Mouse (Mus musculus) inflammation-experienced regulatory T-cells, adult 16 weeks (primary cell): ENCODE data around the gene Reg3b. TPM values are rescaled to one million over a fixed set of nuclear protein-coding genes. Genes with fewer than 3 reads are reported as not detected.

ENCODE experiments used
- polyA plus RNA-seq: library from polyadenylated mRNA; unstranded; fragments of 100-300 nt; shearing (Covaris generic); gene quantifications from one replicate; pipeline ENCODE4 v1.2.1, GENCODE M21; 2017

Gene Reg3b
- not detected for polyA plus RNA-seq

GRCm38 (mm10) chr6:78370357-78370756 lies at the start of gene Reg3b:
Gene Reg3b, plus strand, starts transcription at chr6:78370657.

GRCm38 (mm10) chr6:78378765-78379164 lies 8.3 kb downstream of the Reg3b start, which contains the start of gene Reg3d:
Gene Reg3d, minus strand, starts transcription at chr6:78378865.

GRCm38 (mm10) chr6:78380409-78380808 lies 10.0 kb downstream of the Reg3b start, which contains the start of gene Reg3a:
Gene Reg3a, plus strand, starts transcription at chr6:78380709.

GRCm38 (mm10) chr6:78395323-78395722 lies 24.9 kb downstream of the Reg3b start, which contains the start of gene Reg2:
Gene Reg2, plus strand, starts transcription at chr6:78395623.

GRCm38 (mm10) chr6:78422411-78422810 lies 52.0 kb downstream of the Reg3b start, which contains the start of gene Reg1:
Gene Reg1, plus strand, starts transcription at chr6:78422711.

Other genes starting within 250 kb of the Reg3b start
- not detected for gene Reg3d, start 8.2 kb downstream of the Reg3b start, polyA plus RNA-seq
- not detected for gene Reg3a, start 10.1 kb downstream of the Reg3b start, polyA plus RNA-seq
- not detected for gene Reg2, start 25.0 kb downstream of the Reg3b start, polyA plus RNA-seq
- not detected for gene Reg1, start 52.1 kb downstream of the Reg3b start, polyA plus RNA-seq
- gene Reg3g, start 98.2 kb downstream of the Reg3b start, polyA plus RNA-seq, result not detected